Mouse (Mus musculus) liver, adult 2 months (tissue): ENCODE measurements at regions not wholly inside any gene's neighbourhood (a gene's known extent, or its start where the extent isn't known, plus 50 kb on each side); places are given as distances from the start of the nearest gene placed in this dataset.

ENCODE experiments used
- DNase-seq: peaks from one replicate; pipeline ENCODE4 v3.0.0-alpha.2; 2011; ENCODE audit warnings: low read depth, low spot score; ENCODE audit errors: extremely low read depth
- H3K27ac ChIP-seq: fragments of 200-500 bp; replicated peaks from 2 replicates; pipeline ENCODE4 v1.5.1; 2012; ENCODE audit warnings: low read depth, mild to moderate bottlenecking, control low read depth, inconsistent platforms, low read length; ENCODE audit not compliant: insufficient read depth
- H3K27me3 ChIP-seq: fragments of 200-500 bp; 2 replicates; pipeline ENCODE4 v1.6.1; 2012; ENCODE audit warnings: mild to moderate bottlenecking, moderate library complexity, low read length, inconsistent platforms; ENCODE audit not compliant: control insufficient read depth, insufficient read depth
- H3K36me3 ChIP-seq: fragments of 200-500 bp; 2 replicates; pipeline ENCODE4 v1.6.1; 2012; ENCODE audit warnings: low read length, inconsistent platforms; ENCODE audit not compliant: control insufficient read depth, insufficient read depth
- H3K4me1 ChIP-seq: fragments of 200-500 bp; 2 replicates; pipeline ENCODE4 v1.6.1; 2011; ENCODE audit warnings: low read length; ENCODE audit not compliant: control insufficient read depth, insufficient read depth
- H3K4me3 ChIP-seq: fragments of 200-500 bp; 2 replicates; pipeline ENCODE4 v1.5.1; 2011; ENCODE audit warnings: low read depth, mild to moderate bottlenecking, control low read depth, low read length, moderate library complexity; ENCODE audit not compliant: insufficient read depth
- H3K79me2 ChIP-seq: fragments of 200-500 bp; 2 replicates; pipeline ENCODE4 v1.6.1; 2012; ENCODE audit warnings: inconsistent platforms, mild to moderate bottlenecking, low read length, moderate library complexity; ENCODE audit not compliant: control insufficient read depth, insufficient read depth
- H3K9ac ChIP-seq: fragments of 200-500 bp; 2 replicates; pipeline ENCODE4 v1.6.1; 2012; ENCODE audit warnings: low read depth, mild to moderate bottlenecking, control low read depth, inconsistent platforms, low read length
- CTCF ChIP-seq: fragments of 200-500 bp; IDR thresholded peaks from 2 replicates; pipeline ENCODE4 v1.5.1; 2011; ENCODE audit warnings: low read depth, low read length, control low read depth
- POLR2A ChIP-seq: fragments of 200-500 bp; IDR thresholded peaks from 2 replicates; pipeline ENCODE4 v1.6.1; 2011; ENCODE audit warnings: low read length, control low read depth; ENCODE audit not compliant: insufficient read depth; ENCODE audit errors: extremely low read depth
- WGBS: fragments of 180-500 bp; shearing (Covaris S2); methylation state at CpG from one replicate; pipeline ENCODE4 v1.1.7; 2018; 5-methylcytosine and 5-hydroxymethylcytosine counted together

DNA sequence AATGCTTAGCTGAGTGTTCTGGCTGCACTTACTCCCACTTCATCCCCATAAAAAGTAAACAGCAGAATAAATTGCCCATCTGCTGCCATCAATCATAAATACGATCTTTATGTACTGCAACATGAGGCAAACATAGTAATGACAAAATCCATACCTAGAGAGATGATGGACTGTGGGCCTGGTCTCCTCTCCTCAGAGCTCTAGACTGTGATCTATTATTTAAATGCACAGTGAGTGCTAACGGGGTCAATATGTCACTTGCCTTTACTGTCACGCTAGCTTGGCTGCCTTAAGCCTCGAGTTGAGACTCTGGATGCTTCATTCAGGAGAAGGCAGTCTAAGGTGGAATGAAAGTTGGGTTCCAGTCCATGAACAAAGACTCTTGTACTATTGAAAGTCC, 683.7 kb upstream of the Vstm2b start:
- DNase-seq: no peak
- H3K4me1 ChIP-seq: no peaks in the 10 kb centered on the region
- no peaks in the 10 kb centered on the region for H3K27me3 ChIP-seq
- H3K9ac ChIP-seq: no peak overlapping the region
- no peaks in the 10 kb centered on the region for H3K36me3 ChIP-seq
- no peak overlapping the region for H3K4me3 ChIP-seq
- WGBS: 68% methylated on average over 4 of the region's 4 CpGs
- no peak for TF ChIP-seq CTCF
- no peak for TF ChIP-seq POLR2A
- no peak overlapping the region for H3K27ac ChIP-seq
- H3K79me2 ChIP-seq: no peaks in the 10 kb centered on the region

GRCm38 (mm10) chr7:40215271-40215670, 682.9 kb upstream of the Vstm2b start:
- DNase-seq: no peak
- H3K36me3 ChIP-seq: no peaks in the 10 kb centered on the region
- H3K9ac ChIP-seq: no peak overlapping the region
- H3K27ac ChIP-seq: no peak overlapping the region
- H3K4me3 ChIP-seq: no peak overlapping the region
- H3K4me1 ChIP-seq: no peaks in the 10 kb centered on the region
- TF ChIP-seq CTCF (no peak), POLR2A (no peak)
- WGBS: 87% methylated on average over 2 of the region's 2 CpGs
- H3K79me2 ChIP-seq: no peaks in the 10 kb centered on the region
- H3K27me3 ChIP-seq: no peaks in the 10 kb centered on the region

DNA sequence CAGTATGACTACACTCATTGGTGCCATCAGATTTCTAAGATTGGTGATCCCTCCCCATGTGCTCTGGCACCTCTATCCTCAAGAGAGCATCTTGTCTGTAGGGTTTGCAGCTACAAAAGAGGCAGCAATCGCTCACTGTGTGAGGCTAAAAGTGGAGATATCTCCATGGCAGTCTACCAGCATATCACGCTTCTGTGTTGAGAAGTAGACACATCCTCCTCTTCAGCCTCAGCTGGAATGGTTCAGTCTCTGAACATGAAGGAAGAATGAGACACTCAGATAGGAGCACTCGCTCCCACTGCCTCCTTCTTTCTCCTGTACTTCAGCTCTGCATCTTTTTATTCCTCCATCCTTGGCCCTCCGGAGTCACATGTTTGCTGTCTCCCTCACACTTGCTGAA, 677.6 kb upstream of the Vstm2b start:
- 71% methylated on average over 4 of the region's 4 CpGs for WGBS

GRCm38 (mm10) chr7:40245188-40245587, 652.9 kb upstream of the Vstm2b start:
- 87% methylated on average over 8 of the region's 8 CpGs for WGBS
- no peak for TF ChIP-seq POLR2A
- TF ChIP-seq CTCF: no peak
- Histone ChIP-seq H3K4me1 (no peaks in the 10 kb centered on the region), H3K79me2 (no peaks in the 10 kb centered on the region), H3K27ac (no peak overlapping the region), H3K27me3 (no peaks in the 10 kb centered on the region), H3K36me3 (no peaks in the 10 kb centered on the region), H3K9ac (no peak overlapping the region), H3K4me3 (no peak overlapping the region)
- no peak for DNase-seq

More for the DNA sequence above, 677.6 kb upstream of the Vstm2b start:
- no peak overlapping the region for H3K9ac ChIP-seq
- DNase-seq: no peak
- 0 out of 2 replicates have a peak, but pooled peaks cover 2% of the 10 kb centered on the region for H3K27me3 ChIP-seq
- no peak overlapping the region for H3K4me3 ChIP-seq
- no peaks in the 10 kb centered on the region for H3K36me3 ChIP-seq
- no peaks in the 10 kb centered on the region for H3K4me1 ChIP-seq
- no peak overlapping the region for H3K27ac ChIP-seq
- no peaks in the 10 kb centered on the region for H3K79me2 ChIP-seq
- TF ChIP-seq POLR2A (no peak), CTCF (no peak)

GRCm38 (mm10) chr7:40248521-40248920, 649.6 kb upstream of the Vstm2b start:
- WGBS: 77% methylated on average over 2 of the region's 2 CpGs
- Histone ChIP-seq H3K79me2 (no peaks in the 10 kb centered on the region), H3K36me3 (no peaks in the 10 kb centered on the region), H3K4me3 (no peak overlapping the region), H3K27me3 (no peaks in the 10 kb centered on the region), H3K27ac (no peak overlapping the region), H3K9ac (no peak overlapping the region), H3K4me1 (no peaks in the 10 kb centered on the region)
- no peak for DNase-seq
- no peak for TF ChIP-seq CTCF
- TF ChIP-seq POLR2A: no peak

GRCm38 (mm10) chr7:40253486-40253885, 644.6 kb upstream of the Vstm2b start:
- no peaks in the 10 kb centered on the region for H3K4me1 ChIP-seq
- 37% methylated on average over 2 of the region's 2 CpGs for WGBS
- no peak for DNase-seq

More at GRCm38 (mm10) chr7:40253486-40253885, 644.6 kb upstream of the Vstm2b start:
- Histone ChIP-seq H3K27me3 (no peaks in the 10 kb centered on the region), H3K36me3 (no peaks in the 10 kb centered on the region), H3K4me3 (no peak overlapping the region), H3K27ac (no peak overlapping the region), H3K79me2 (no peaks in the 10 kb centered on the region), H3K9ac (no peak overlapping the region)
- TF ChIP-seq POLR2A (no peak), CTCF (no peak)
